Comparison of ENCODE assay signal across 8 mouse cellular contexts in genomic region chr8:83653662-83654017, GRCm38 (mm10). TPM values are rescaled to one million over a fixed set of nuclear protein-coding genes. Genes with fewer than 3 reads are reported as not detected.
DNase-seq lines count a peak whose midpoint lies in the region; ATAC-seq and TF ChIP-seq lines count a peak whose summit lies in the region.

No protein-coding gene starts in this region.

- peaks cover 27% of the 10 kb centered on the region; the same call in 1 of the 2 replicates for H3K36me3 ChIP-seq in limb, embryonic 12.5 days
- H3K36me3 ChIP-seq in small intestine, adult 2 months (ENCODE audit: control insufficient read depth, insufficient read depth, low read length): no peaks in the 10 kb centered on the region

- TF ChIP-seq POLR2A in small intestine, adult 2 months (IDR thresholded peaks at IDR 0.05; ENCODE audit: low read depth, low read length): no peak

- 0 out of 2 replicates have a peak, but pooled peaks cover 5% of the 10 kb centered on the region for H3K9me3 ChIP-seq in limb, embryonic 12.5 days

- H3K27ac ChIP-seq in limb, embryonic 12.5 days: peak overlapping the region; percentile 53
- no peak overlapping the region for H3K27ac ChIP-seq in small intestine, adult 2 months (ENCODE audit: insufficient read depth, low read depth, low read length)

- peak overlapping the region; percentile 96 for H3K4me2 ChIP-seq in limb, embryonic 12.5 days

- H3K4me3 ChIP-seq in limb, embryonic 12.5 days (replicated peaks): peak overlapping the region; percentile 85
- H3K4me3 ChIP-seq in small intestine, adult 2 months (ENCODE audit: low read depth, low read length): peak overlapping the region; percentile 89

- no peak for TF ChIP-seq CTCF in small intestine, adult 2 months (IDR thresholded peaks at IDR 0.05; ENCODE audit: extremely low read depth, insufficient read length, insufficient replicate concordance, low read depth, low read length)

- peak; percentile 26 for DNase-seq in CD4-positive, CD25-positive, alpha-beta regulatory T cell, adult 2 months (ENCODE audit: low read depth, low spot score)
- peak; percentile 44 to 52 for DNase-seq in right cerebral cortex, adult 2 months (ENCODE audit: low spot score in 2 of 2)
- DNase-seq in right cerebral cortex, postnatal 4 days: no peak
- DNase-seq in layer of hippocampus, adult 8-10 months (ENCODE audit: low spot score in 2 of 2): no peak
- DNase-seq in B cell, adult 2 months: no peak

- peaks cover 18% of the 10 kb centered on the region for H3K4me1 ChIP-seq in limb, embryonic 12.5 days (replicated peaks)
- H3K4me1 ChIP-seq in small intestine, adult 2 months (ENCODE audit: control insufficient read depth, insufficient read depth, insufficient read length, low read length): peaks cover 13% of the 10 kb centered on the region; the same call in 1 of the 2 replicates

- no peak for ATAC-seq in CD4-positive, CD25-positive, alpha-beta regulatory T cell, adult 4 months
- ATAC-seq in limb, embryonic 12.5 days (ENCODE audit: insufficient number of reproducible peaks, insufficient read depth, low FRiP score, low TSS enrichment, low read depth): no peak

- WGBS in limb, embryonic 12.5 days: 47% methylated on average over 10 of the region's 10 CpGs
- 12% methylated on average over 10 of the region's 10 CpGs for WGBS in small intestine, adult 2 months

- H3K9ac ChIP-seq in limb, embryonic 12.5 days (replicated peaks): peak overlapping the region; percentile 81

- no peaks in the 10 kb centered on the region for H3K27me3 ChIP-seq in limb, embryonic 12.5 days
- H3K27me3 ChIP-seq in small intestine, adult 2 months (ENCODE audit: control insufficient read depth, insufficient read depth, low read length): no peaks in the 10 kb centered on the region

RNA-seq across cellular contexts. Expression of gene Gipc1, which starts 1.2 kb away (rescaled TPM):
- 10 to 100 TPM; 14.8 to 21.9 TPM for polyA plus RNA-seq in CD4-positive, CD25-positive, alpha-beta regulatory T cell, adult 4 months (2017; shearing (Covaris generic))
- polyA plus RNA-seq in limb, embryonic 12.5 days (2016; fragmentation: Nextera tagmentation; extraction: Ambion mirVana): 179 and 185 TPM in 2 replicates
- polyA plus RNA-seq in small intestine, adult 2 months (2012; rRNA removed): 23.4 and 35.5 TPM in 2 replicates
- total RNA-seq in layer of hippocampus, adult 8-10 months (2022): 10 to 100 TPM; 47.3 to 56.1 (median 52.2) TPM

RNA-seq across cellular contexts. Expression of gene Ptger1, which starts 12.8 kb away (rescaled TPM):
- 1 to 10 TPM; 1.2 TPM for polyA plus RNA-seq in CD4-positive, CD25-positive, alpha-beta regulatory T cell, adult 4 months (2017; shearing (Covaris generic))
- polyA plus RNA-seq in limb, embryonic 12.5 days (2016; fragmentation: Nextera tagmentation; extraction: Ambion mirVana): 0.63 and 0.90 TPM in 2 replicates
- polyA plus RNA-seq in small intestine, adult 2 months (2012; rRNA removed): 2.9 and 3.0 TPM in 2 replicates
- 1 to 10 TPM in 2 of 4 experiments, under 1 TPM in 2; 0.74 to 1.3 (median 1.1) TPM for total RNA-seq in layer of hippocampus, adult 8-10 months (2022)

RNA-seq across cellular contexts. Expression of gene Pkn1, which starts 45.3 kb away (rescaled TPM):
- 10 to 100 TPM; 21.0 to 25.9 TPM for polyA plus RNA-seq in CD4-positive, CD25-positive, alpha-beta regulatory T cell, adult 4 months (2017; shearing (Covaris generic))
- polyA plus RNA-seq in limb, embryonic 12.5 days (2016; fragmentation: Nextera tagmentation; extraction: Ambion mirVana): 36.8 and 37.4 TPM in 2 replicates
- 59.5 and 117 TPM in 2 replicates for polyA plus RNA-seq in small intestine, adult 2 months (2012; rRNA removed)
- 10 to 100 TPM; 55.0 to 58.9 (median 56.5) TPM for total RNA-seq in layer of hippocampus, adult 8-10 months (2022)

RNA-seq across cellular contexts. Expression of gene Dnajb1, which starts 45.6 kb away (rescaled TPM):
- polyA plus RNA-seq in CD4-positive, CD25-positive, alpha-beta regulatory T cell, adult 4 months (2017; shearing (Covaris generic)): 10 to 100 TPM; 44.9 to 62.3 TPM
- 68.4 and 72.8 TPM in 2 replicates for polyA plus RNA-seq in limb, embryonic 12.5 days (2016; fragmentation: Nextera tagmentation; extraction: Ambion mirVana)
- 21.1 and 34.0 TPM in 2 replicates for polyA plus RNA-seq in small intestine, adult 2 months (2012; rRNA removed)
- total RNA-seq in layer of hippocampus, adult 8-10 months (2022): 10 to 100 TPM; 30.9 to 52.4 (median 41.9) TPM

RNA-seq across cellular contexts. Expression of gene Tecr, which starts 45.9 kb away (rescaled TPM):
- 100 to 1,000 TPM; 408 to 507 TPM for polyA plus RNA-seq in CD4-positive, CD25-positive, alpha-beta regulatory T cell, adult 4 months (2017; shearing (Covaris generic))
- polyA plus RNA-seq in limb, embryonic 12.5 days (2016; fragmentation: Nextera tagmentation; extraction: Ambion mirVana): 577 and 580 TPM in 2 replicates
- 184 and 322 TPM in 2 replicates for polyA plus RNA-seq in small intestine, adult 2 months (2012; rRNA removed)
- total RNA-seq in layer of hippocampus, adult 8-10 months (2022): 100 to 1,000 TPM; 568 to 585 (median 584) TPM

Comparison
In these comparisons a context has a peak if more than half of its experiments do, and no peak if none do; other contexts are left out.
1. DNase-seq: peak in CD4-positive, CD25-positive, alpha-beta regulatory T cell, adult 2 months (single experiment) and right cerebral cortex, adult 2 months (2 of 2); none in right cerebral cortex, postnatal 4 days (single experiment), layer of hippocampus, adult 8-10 months (0 of 2) and B cell, adult 2 months (0 of 2).